Mouse (Mus musculus) neural tube, embryonic 13.5 days (tissue): Measurements from ENCODE around the gene Opn3. TPM values are rescaled to one million over a fixed set of nuclear protein-coding genes. Genes with fewer than 3 reads are reported as not detected.

ENCODE experiments used
- ATAC-seq: fragments of 200-750 bp; cut with Nextera tagmentation; 2 replicates; pipeline ENCODE4 v1.8.0; 2017; ENCODE audit warnings: low read depth, mild to moderate bottlenecking, moderate TSS enrichment, moderate library complexity
- H3K27ac ChIP-seq: fragments of 300-500 bp; sonication (generic); replicated peaks from 2 replicates; pipeline ENCODE4 v1.5.1; 2015; ENCODE audit warnings: moderate library complexity, mild to moderate bottlenecking, inconsistent platforms
- H3K27me3 ChIP-seq: fragments of 300-500 bp; sonication (generic); 2 replicates; pipeline ENCODE4 v1.6.1; 2015; ENCODE audit warnings: mild to moderate bottlenecking, inconsistent platforms
- H3K36me3 ChIP-seq: fragments of 300-500 bp; sonication (generic); 2 replicates; pipeline ENCODE4 v1.6.1; 2015; ENCODE audit warnings: mild to moderate bottlenecking, inconsistent platforms
- H3K4me1 ChIP-seq: fragments of 300-500 bp; sonication (generic); replicated peaks from 2 replicates; pipeline ENCODE4 v1.6.1; 2015; ENCODE audit warnings: inconsistent platforms
- H3K4me2 ChIP-seq: fragments of 300-500 bp; sonication (generic); 2 replicates; pipeline ENCODE4 v1.6.1; 2015; ENCODE audit warnings: inconsistent platforms, mild to moderate bottlenecking, moderate library complexity
- H3K4me3 ChIP-seq: fragments of 300-500 bp; sonication (generic); 2 replicates; pipeline ENCODE4 v1.5.1; 2015; ENCODE audit warnings: mild to moderate bottlenecking, inconsistent platforms
- H3K9ac ChIP-seq: fragments of 300-500 bp; sonication (generic); 2 replicates; pipeline ENCODE4 v1.6.1; 2015; ENCODE audit warnings: moderate library complexity, mild to moderate bottlenecking, inconsistent platforms
- H3K9me3 ChIP-seq: fragments of 300-500 bp; sonication (generic); 2 replicates; pipeline ENCODE4 v1.6.1; 2016; ENCODE audit warnings: inconsistent platforms
- WGBS: fragments of 180-500 bp; shearing (Covaris S2); methylation state at CpG from one replicate; pipeline ENCODE4 v1.1.7; 2015; 5-methylcytosine and 5-hydroxymethylcytosine counted together
- polyA plus RNA-seq: library from polyadenylated mRNA; unstranded; fragments of >200 nt; fragmentation: Nextera tagmentation; extraction: Ambion mirVana; gene quantifications from 2 replicates; pipeline ENCODE4 v1.2.1, GENCODE M21; 2015

The Opn3 gene
- polyA plus RNA-seq, 1 experiment from 2014 or later: 6.3 TPM

- Histone ChIP-seq H3K4me2 (no peak overlapping the region), H3K9ac (no peak overlapping the region), H3K27ac (no peak overlapping the region), H3K36me3 (no peaks in the 10 kb centered on the region), H3K4me1 (no peaks in the 10 kb centered on the region), H3K9me3 (no peaks in the 10 kb centered on the region), H3K27me3 (no peaks in the 10 kb centered on the region), H3K4me3 (no peak overlapping the region)
- no peak for ATAC-seq
- WGBS: 80% methylated on average over 5 of the region's 5 CpGs
Observed at GRCm38 (mm10) chr1:175643496-175644265, 48.9 kb downstream of the Opn3 start.

DNA sequence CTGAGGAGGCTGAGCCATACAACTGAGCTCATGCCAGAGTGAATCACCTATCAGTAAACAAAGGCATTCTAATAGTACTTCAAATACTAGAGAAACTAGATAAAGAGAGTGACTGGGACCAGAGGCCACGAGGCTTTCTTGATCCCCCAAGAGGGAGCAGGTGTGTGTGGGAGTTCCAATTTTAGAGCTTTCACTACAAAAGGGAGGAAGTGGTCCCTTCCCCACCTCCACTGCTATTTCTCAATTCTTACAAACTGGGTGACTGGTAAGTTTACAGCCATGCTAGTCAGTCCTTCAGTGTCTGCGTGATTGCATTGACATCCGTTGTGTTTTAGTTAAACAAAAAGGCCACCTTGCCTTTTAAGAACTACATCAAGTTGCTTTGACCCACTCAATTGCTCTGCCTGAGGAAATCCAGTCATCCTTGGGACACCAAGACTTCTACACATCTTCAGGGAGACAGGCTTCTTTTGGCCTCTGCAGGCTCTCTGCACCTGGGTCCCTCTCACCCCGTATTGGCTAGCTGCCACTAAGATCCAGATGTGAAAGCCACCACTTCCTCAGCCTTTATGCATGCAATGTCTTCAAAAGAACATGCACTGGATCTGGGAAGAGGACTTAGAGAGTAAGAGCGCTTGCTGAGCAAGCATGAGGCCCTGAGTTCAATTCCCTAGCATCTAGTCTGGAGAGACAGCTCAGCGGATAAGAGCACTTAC is 52.0 kb downstream of the Opn3 start:
- no peaks in the 10 kb centered on the region for H3K4me1 ChIP-seq
- H3K9ac ChIP-seq: no peak overlapping the region
- H3K27ac ChIP-seq: no peak overlapping the region
- 80% methylated on average over 6 of the region's 6 CpGs for WGBS
- H3K36me3 ChIP-seq: no peaks in the 10 kb centered on the region
- H3K4me2 ChIP-seq: no peak overlapping the region
- H3K4me3 ChIP-seq: no peak overlapping the region
- H3K9me3 ChIP-seq: no peaks in the 10 kb centered on the region
- no peak for ATAC-seq
- H3K27me3 ChIP-seq: no peaks in the 10 kb centered on the region

DNA sequence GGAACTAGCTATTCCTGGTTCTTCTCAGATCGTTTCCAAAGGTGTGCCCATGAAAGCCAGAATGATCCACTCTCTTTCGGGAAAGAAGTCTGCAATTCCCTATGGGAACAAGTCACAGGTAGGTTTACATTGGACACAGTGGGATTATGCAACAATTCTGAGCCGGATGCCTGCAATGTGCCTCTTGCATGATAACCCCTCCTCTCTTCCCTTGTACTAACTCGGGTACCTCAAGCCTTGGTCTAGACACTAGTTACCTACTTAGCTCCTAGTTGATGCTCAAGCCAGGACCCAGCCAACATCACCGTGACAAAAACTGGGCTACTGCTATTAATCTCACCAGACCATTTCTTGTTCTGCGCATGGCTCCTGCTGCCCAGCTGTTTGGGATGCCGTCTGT is 53.5 kb downstream of the Opn3 start:
- Histone ChIP-seq H3K27ac (no peak overlapping the region), H3K4me3 (no peak overlapping the region), H3K9ac (no peak overlapping the region), H3K9me3 (no peaks in the 10 kb centered on the region), H3K4me1 (no peaks in the 10 kb centered on the region), H3K36me3 (no peaks in the 10 kb centered on the region), H3K4me2 (no peak overlapping the region), H3K27me3 (no peaks in the 10 kb centered on the region)
- ATAC-seq: no peak
- WGBS: 87% methylated on average over 7 of the region's 7 CpGs

DNA sequence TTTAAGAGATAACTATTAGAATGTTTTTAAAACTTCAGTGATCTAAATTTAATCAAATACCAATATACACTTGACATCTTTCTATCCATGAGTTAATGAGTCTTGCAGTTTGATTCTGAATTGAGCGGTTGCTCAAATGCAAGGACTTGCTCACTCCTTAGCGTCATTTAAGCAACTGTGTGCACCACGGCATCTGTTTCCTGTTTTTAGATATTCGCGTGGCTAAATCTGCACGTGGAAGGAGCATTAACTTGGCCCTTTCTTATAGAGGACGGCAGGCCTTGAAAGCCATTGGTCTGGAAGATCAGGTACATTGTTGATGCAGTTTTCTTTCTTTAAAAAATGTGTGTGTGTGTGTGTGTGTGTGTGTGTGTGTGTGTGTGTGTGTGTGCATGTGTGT is 54.9 kb downstream of the Opn3 start:
- H3K4me3 ChIP-seq: no peak overlapping the region
- no peak overlapping the region for H3K4me2 ChIP-seq
- no peaks in the 10 kb centered on the region for H3K36me3 ChIP-seq
- H3K4me1 ChIP-seq: no peaks in the 10 kb centered on the region
- no peaks in the 10 kb centered on the region for H3K27me3 ChIP-seq
- ATAC-seq: no peak
- no peak overlapping the region for H3K9ac ChIP-seq
- H3K27ac ChIP-seq: no peak overlapping the region
- 79% methylated on average over 7 of the region's 7 CpGs for WGBS
- no peaks in the 10 kb centered on the region for H3K9me3 ChIP-seq

DNA sequence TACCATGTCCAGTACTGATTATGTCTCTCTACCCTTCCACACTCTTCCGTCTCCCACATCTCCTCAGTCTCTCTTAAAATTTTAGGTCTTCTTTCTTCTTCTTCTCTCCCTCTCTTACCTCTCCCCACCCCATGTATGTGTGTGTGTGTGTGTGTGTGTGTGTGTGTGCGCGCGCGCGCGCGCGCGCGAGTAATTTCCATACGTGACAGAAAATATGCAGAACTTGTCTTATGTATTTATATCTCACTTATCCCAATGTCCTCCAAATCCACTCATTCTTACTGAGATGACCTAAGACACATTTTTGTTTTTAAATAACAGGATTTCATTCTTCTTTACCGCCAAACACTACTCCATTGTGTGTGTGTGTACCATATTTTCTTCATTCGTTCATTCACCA is 60.1 kb downstream of the Opn3 start:
- Histone ChIP-seq H3K4me1 (no peaks in the 10 kb centered on the region), H3K4me3 (no peak overlapping the region), H3K27me3 (no peaks in the 10 kb centered on the region), H3K9ac (no peak overlapping the region), H3K4me2 (no peak overlapping the region), H3K27ac (no peak overlapping the region), H3K36me3 (no peaks in the 10 kb centered on the region), H3K9me3 (no peaks in the 10 kb centered on the region)
- 96% methylated on average over 14 of the region's 14 CpGs for WGBS
- no peak for ATAC-seq

- ATAC-seq: no peak
- WGBS: 79% methylated on average over 10 of the region's 10 CpGs
- H3K27ac ChIP-seq: no peak overlapping the region
Observed at GRCm38 (mm10) chr1:175631721-175632221, 60.8 kb downstream of the Opn3 start.

GRCm38 (mm10) chr1:175631080-175631479 is 61.5 kb downstream of the Opn3 start:
- H3K4me3 ChIP-seq: no peak overlapping the region
- no peaks in the 10 kb centered on the region for H3K4me1 ChIP-seq
- no peak for ATAC-seq
- H3K27ac ChIP-seq: no peak overlapping the region
- 81% methylated on average over 3 of the region's 3 CpGs for WGBS
- H3K27me3 ChIP-seq: no peaks in the 10 kb centered on the region
- H3K36me3 ChIP-seq: no peaks in the 10 kb centered on the region
- no peaks in the 10 kb centered on the region for H3K9me3 ChIP-seq
- no peak overlapping the region for H3K9ac ChIP-seq
- H3K4me2 ChIP-seq: no peak overlapping the region

More at GRCm38 (mm10) chr1:175631721-175632221, 60.8 kb downstream of the Opn3 start:
- Histone ChIP-seq H3K27me3 (no peaks in the 10 kb centered on the region), H3K4me1 (no peaks in the 10 kb centered on the region), H3K36me3 (no peaks in the 10 kb centered on the region), H3K9ac (no peak overlapping the region), H3K9me3 (no peaks in the 10 kb centered on the region), H3K4me2 (no peak overlapping the region), H3K4me3 (no peak overlapping the region)

- Histone ChIP-seq H3K9ac (no peak overlapping the region), H3K9me3 (no peaks in the 10 kb centered on the region)
- 92% methylated on average over 5 of the region's 5 CpGs for WGBS
Observed at GRCm38 (mm10) chr1:175630345-175630744, 62.2 kb downstream of the Opn3 start.

DNA sequence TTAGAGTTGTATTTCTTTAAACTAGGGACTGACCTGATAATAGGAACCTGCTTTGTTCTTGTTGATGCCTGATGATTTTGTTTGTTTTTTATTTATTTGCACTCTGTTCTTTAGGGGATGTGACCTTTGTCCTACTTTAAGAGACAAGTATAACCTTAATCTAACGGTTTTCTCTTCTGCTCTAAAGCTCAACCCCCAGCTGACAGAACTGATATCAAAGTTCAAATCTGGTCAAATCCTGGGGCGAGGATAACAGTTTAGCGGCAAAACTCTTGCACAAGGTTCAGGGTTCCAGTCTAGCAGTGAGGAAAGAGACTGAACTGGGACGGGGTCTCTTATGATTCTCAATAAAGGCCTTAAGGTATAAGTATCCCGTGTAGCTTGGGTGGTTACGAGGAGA is 63.3 kb downstream of the Opn3 start:
- H3K4me1 ChIP-seq: peaks cover 7% of the 10 kb centered on the region
- no peak overlapping the region for H3K4me3 ChIP-seq
- no peak for ATAC-seq
- no peaks in the 10 kb centered on the region for H3K27me3 ChIP-seq
- WGBS: 89% methylated on average over 6 of the region's 6 CpGs
- H3K4me2 ChIP-seq: no peak overlapping the region
- no peaks in the 10 kb centered on the region for H3K9me3 ChIP-seq
- no peak overlapping the region for H3K9ac ChIP-seq
- no peaks in the 10 kb centered on the region for H3K36me3 ChIP-seq
- H3K27ac ChIP-seq: no peak overlapping the region

More at GRCm38 (mm10) chr1:175630345-175630744, 62.2 kb downstream of the Opn3 start:
- no peaks in the 10 kb centered on the region for H3K4me1 ChIP-seq
- no peaks in the 10 kb centered on the region for H3K27me3 ChIP-seq
- no peak overlapping the region for H3K4me3 ChIP-seq
- no peaks in the 10 kb centered on the region for H3K36me3 ChIP-seq
- no peak overlapping the region for H3K4me2 ChIP-seq
- ATAC-seq: no peak
- H3K27ac ChIP-seq: no peak overlapping the region

DNA sequence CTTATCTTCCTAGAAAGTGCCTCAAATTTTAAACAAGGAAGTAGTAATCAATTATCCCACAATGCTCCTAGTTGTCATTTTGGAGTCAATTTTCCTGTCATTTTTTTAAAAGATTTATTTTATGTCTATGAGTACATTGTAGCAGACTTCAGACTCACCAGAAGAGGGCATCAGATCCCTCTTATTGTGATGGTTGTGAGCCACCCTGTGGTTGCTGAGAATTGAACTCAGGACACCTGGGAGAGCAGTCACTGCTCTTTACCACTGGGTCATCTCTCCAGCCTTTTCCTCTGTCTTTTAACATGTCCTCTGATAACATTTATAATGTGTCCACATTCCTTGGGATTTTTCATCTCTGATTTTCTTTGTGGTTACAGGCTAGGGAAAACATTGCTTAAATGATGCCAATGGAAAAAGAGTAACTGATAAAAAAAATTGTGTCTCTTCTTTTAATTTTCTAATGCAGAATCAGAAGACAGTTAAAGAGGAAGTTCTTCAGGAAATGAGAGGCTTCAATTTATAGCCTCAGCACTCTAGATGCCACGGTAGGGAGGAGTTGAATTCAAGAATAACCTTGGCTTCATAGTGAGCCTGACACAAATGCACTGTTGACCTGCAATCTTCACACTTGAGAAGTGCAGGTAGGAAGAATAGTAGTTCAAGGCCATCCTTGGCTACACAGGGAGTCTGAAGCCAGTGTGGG is 66.4 kb downstream of the Opn3 start:
- Histone ChIP-seq H3K27me3 (no peaks in the 10 kb centered on the region), H3K36me3 (no peaks in the 10 kb centered on the region), H3K9me3 (no peaks in the 10 kb centered on the region), H3K27ac (peak overlapping the region; percentile 57; the same call in 1 of the 2 replicates), H3K9ac (peak overlapping the region; percentile 52; the same call in 1 of the 2 replicates), H3K4me2 (peak overlapping the region; percentile 91), H3K4me1 (peaks cover 15% of the 10 kb centered on the region), H3K4me3 (peak overlapping the region; percentile 81)
- peak; percentile 72 for ATAC-seq
- WGBS: 93% methylated on average over 1 of the region's 1 CpGs

DNA sequence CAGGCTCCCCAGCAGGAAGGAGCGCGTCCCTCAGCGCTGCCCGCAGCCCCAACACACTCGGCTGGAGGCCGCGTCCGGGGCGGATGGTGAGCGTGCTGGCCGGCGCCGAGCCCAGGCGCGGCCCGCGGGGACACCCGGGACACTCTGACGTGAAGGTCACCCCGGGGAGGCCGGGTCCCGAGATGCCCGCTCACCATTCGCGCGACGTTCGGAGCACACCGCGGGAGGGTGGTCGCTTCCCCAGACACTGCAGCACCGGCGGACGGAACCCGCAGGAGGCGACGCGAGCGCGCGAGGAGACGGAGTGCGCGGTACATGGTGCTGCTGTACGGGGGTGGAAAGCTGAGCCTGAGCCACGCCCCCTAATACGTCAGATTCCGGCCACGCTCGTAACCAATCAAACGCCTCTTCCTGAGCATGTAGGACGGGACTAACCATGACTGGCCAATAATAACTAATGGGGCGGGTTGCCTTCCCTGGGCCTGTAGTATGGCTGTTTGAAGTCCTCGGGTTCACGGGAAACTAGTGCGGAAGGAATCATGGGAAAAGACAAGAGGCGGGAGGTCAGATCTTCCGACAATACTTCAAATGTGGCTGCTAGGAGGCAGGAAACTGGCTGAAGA is 67.2 kb downstream of the Opn3 start, which contains the start of gene Fh1:
Fh1 (minus strand) TSS at position 379 of the 623 bp plus-strand sequence.
- Histone ChIP-seq H3K9ac (peak within 1 kb of the TSS; percentile 96), H3K9me3 (no peaks in the 10 kb centered on the region), H3K4me1 (peaks cover 15% of the 10 kb centered on the region), H3K4me3 (peak within 1 kb of the TSS; percentile 81), H3K27ac (peak within 1 kb of the TSS; percentile 91), H3K36me3 (no peaks in the 10 kb centered on the region), H3K27me3 (no peaks in the 10 kb centered on the region), H3K4me2 (peak within 1 kb of the TSS; percentile 91)
- ATAC-seq: peak; percentile 100
- under 1% methylated on average over 58 of the region's 58 CpGs for WGBS
